Mouse (Mus musculus): ENCODE data around the gene Smn1.
"Not testable (repeated sequence)": the region's sequence is repeated elsewhere in the genome, so short reads cannot be mapped to it uniquely, and the experiment has no call there.

DNA sequence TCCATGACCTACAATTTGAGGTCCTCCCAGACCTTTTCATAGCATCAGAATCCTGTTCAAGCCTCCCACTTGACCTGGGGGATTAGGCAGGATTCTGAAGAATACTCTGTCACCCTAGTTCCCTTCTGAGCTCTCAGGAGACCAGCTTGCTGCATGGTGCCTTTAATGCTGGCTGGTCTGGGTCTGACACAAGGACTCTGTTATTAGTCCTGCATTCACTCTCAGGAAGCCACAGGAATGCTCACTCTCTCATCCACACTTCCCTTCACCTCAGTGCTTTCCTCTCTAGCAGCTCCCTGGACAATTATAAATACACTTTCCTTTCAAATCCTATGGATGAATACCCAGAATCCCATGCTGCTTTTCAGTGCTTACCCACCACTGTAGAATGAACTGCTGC lies 37.8 kb downstream of the Smn1 start:
- TF ChIP-seq USF1 (IDR thresholded peaks at IDR 0.05; ENCODE audit: low read depth); E2F4 (IDR thresholded peaks at IDR 0.05; ENCODE audit: insufficient read depth); CEBPB (IDR thresholded peaks at IDR 0.05; ENCODE audit: insufficient read depth, poor library complexity, severe bottlenecking); POLR2A (IDR thresholded peaks at IDR 0.05; ENCODE audit: insufficient read length, low read depth): not testable (repeated sequence)

Data from myocyte (in vitro differentiated cells).